Mouse (Mus musculus): ENCODE measurements around the gene Cnnm1. TPM values are rescaled to one million over a fixed set of nuclear protein-coding genes. Genes with fewer than 3 reads are reported as not detected.

The Cnnm1 gene
- not detected for polyA plus RNA-seq (2017; shearing (Covaris generic))

GRCm38 (mm10) chr19:43440112-43440737 lies at the start of gene Cnnm1:
TSS of gene Cnnm1 (plus strand) at chr19:43440436.

DNA sequence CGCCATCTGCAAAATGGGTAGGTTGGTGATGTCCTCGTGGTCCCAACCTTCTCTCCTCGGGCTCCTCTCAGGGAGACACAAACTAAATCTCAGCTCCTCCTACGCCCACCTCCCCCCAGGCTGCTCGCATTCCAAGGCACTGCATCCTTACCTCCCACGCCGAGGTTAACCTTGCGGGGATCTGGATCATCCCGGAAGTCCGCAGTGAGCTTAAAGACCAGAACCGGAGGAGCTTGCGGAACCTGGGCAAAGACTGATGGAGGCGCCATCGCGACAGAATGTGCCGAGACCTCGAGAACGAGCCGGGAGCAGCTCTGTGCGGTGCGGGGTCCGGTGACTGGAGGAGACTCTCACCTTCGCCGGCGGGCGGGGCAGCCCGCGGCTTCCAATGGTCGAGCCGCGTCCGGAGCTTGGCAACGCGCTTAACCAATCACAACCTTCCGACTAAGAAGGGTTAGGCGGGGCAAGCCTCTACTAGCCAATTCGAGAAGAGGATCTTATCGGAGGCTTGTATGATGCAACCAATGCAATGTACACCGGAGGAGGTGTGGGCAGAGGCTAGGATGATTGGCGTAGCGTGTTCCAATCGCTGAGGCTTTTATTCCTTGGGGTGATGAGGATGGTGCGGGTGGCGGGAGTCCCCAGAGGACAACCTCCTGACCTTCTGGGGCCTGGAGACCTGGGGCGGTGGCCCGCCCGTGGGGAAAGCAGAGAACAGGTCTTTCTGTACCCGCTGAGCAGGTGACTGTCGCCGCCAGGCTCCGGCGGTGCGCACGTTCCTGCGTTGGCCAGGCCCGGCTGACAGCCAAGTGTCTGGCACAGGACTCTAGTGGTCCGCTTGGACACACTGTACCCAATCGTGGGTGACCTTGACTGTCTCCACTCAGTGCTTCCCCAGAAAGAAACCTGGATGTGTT lies 84.2 kb downstream of the Cnnm1 start, which contains the start of gene Got1:
Gene Got1, minus strand, starts transcription at position 419 of the 917 bp plus-strand sequence.

Other genes starting within 250 kb of the Cnnm1 start
- gene Hpse2, start 52.1 kb upstream of the Cnnm1 start, polyA plus RNA-seq (2017; shearing (Covaris generic)): not detected
- 44.9 TPM for gene Got1, start 84.2 kb downstream of the Cnnm1 start, polyA plus RNA-seq (2017; shearing (Covaris generic))
- gene Nkx2-3, start 171.9 kb downstream of the Cnnm1 start, polyA plus RNA-seq (2017; shearing (Covaris generic)): not detected
- gene Slc25a28, start 234.4 kb downstream of the Cnnm1 start, polyA plus RNA-seq (2017; shearing (Covaris generic)): 5.2 TPM
- 4.3 TPM for gene Entpd7, start 249.2 kb downstream of the Cnnm1 start, polyA plus RNA-seq (2017; shearing (Covaris generic))

Measured in CD4-positive, CD25-positive, alpha-beta regulatory T cell, adult 9 weeks (primary cell).